Mouse (Mus musculus): ENCODE measurements around the gene Arsg. TPM values are rescaled to one million over a fixed set of nuclear protein-coding genes. Genes with fewer than 3 reads are reported as not detected.

The Arsg gene
- polyA plus RNA-seq, 1 experiment from 2014 or later: 4.1 TPM

DNA sequence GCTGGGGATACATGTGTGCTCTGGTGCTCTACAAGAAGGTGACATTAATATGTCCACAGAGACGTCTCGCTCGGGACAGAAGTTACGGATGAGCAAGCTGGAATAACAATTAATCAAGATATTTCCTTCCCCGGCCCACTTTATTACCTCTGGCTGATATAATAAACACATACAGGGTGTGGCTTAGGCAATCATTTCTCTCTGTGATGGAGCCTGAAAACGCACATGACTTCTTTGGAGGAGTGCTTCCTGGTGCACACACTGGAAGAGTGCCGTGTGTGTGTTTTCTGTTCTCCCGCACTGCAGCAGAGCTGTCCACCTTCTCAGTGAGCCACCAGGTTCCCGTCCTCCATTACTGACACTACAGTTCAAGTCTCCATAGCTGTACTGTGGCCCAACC lies 24.8 kb downstream of the Arsg start:
- ATAC-seq (ENCODE audit: insufficient read depth, low FRiP score): peak; percentile 27; the same call in 1 of the 2 replicates
- H3K27ac ChIP-seq (ENCODE audit: low read length): peak overlapping the region; percentile 20; the same call in 1 of the 2 replicates
- no peaks in the 10 kb centered on the region for H3K9me3 ChIP-seq (replicated peaks; ENCODE audit: control insufficient read depth, low read length)
- 55% methylated on average over 9 of the region's 9 CpGs for WGBS
- H3K4me2 ChIP-seq (ENCODE audit: low read depth, low read length): no peak overlapping the region
- peaks cover 15% of the 10 kb centered on the region for H3K4me1 ChIP-seq (ENCODE audit: control insufficient read depth, insufficient read depth, low read length)
- no peak overlapping the region for H3K4me3 ChIP-seq (replicated peaks; ENCODE audit: low read length)
- H3K36me3 ChIP-seq (ENCODE audit: control insufficient read depth, insufficient read depth, low read length): no peaks in the 10 kb centered on the region
- no peaks in the 10 kb centered on the region for H3K27me3 ChIP-seq (ENCODE audit: control insufficient read depth, insufficient read depth, low read length)
- no peak overlapping the region for H3K9ac ChIP-seq (ENCODE audit: low read length)

DNA sequence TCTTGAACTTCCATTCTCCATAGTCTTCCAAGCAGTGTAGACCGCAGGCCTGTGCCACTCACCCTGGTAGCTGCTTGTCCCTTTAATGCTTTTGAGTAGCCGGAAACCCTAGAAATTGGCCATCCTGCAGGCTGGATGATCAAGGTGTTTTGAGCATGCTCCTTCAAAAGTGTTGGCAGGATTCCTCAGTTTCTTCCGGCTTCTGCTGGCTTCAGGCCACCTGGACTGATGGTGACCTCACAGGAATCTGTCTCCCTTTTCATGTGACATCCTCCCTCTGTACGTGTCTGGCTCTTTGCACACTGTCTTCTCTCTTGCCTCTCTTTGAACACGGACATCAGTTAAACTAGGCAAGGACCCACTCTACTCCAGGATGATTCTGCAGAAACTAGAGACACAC lies 27.0 kb downstream of the Arsg start:
- Histone ChIP-seq H3K4me3 (replicated peaks; ENCODE audit: low read length) (no peak overlapping the region), H3K4me2 (ENCODE audit: low read depth, low read length) (no peak overlapping the region), H3K9me3 (replicated peaks; ENCODE audit: control insufficient read depth, low read length) (no peaks in the 10 kb centered on the region), H3K36me3 (ENCODE audit: control insufficient read depth, insufficient read depth, low read length) (no peaks in the 10 kb centered on the region), H3K27me3 (ENCODE audit: control insufficient read depth, insufficient read depth, low read length) (no peaks in the 10 kb centered on the region), H3K9ac (ENCODE audit: low read length) (no peak overlapping the region), H3K27ac (ENCODE audit: low read length) (no peak overlapping the region), H3K4me1 (ENCODE audit: control insufficient read depth, insufficient read depth, low read length) (peaks cover 14% of the 10 kb centered on the region)
- WGBS: 79% methylated on average over 5 of the region's 5 CpGs
- no peak for ATAC-seq (ENCODE audit: insufficient read depth, low FRiP score)

DNA sequence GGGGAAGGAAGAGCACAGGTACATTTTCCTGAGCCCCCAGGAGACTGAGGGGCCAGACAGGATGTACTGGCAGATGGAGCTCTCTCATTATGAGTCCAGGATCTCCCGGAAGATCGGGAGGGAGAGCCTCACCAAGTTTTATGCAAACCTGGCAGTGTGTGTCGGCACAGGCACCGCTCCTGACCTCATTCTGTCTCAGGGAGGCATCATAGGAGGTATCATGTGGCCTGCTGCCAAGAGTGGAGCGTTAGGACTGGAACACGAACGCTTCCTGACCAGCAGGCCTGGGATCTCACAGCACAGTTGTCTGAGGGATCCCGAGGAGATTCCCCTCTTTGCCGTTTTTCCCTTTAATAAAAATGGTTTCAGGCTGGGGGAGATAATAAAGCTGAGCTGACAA lies 31.8 kb downstream of the Arsg start:
- Histone ChIP-seq H3K4me3 (replicated peaks; ENCODE audit: low read length) (no peak overlapping the region), H3K36me3 (ENCODE audit: control insufficient read depth, insufficient read depth, low read length) (no peaks in the 10 kb centered on the region), H3K27ac (ENCODE audit: low read length) (no peak overlapping the region), H3K4me1 (ENCODE audit: control insufficient read depth, insufficient read depth, low read length) (no peaks in the 10 kb centered on the region), H3K4me2 (ENCODE audit: low read depth, low read length) (no peak overlapping the region), H3K9ac (ENCODE audit: low read length) (no peak overlapping the region), H3K9me3 (replicated peaks; ENCODE audit: control insufficient read depth, low read length) (no peaks in the 10 kb centered on the region), H3K27me3 (ENCODE audit: control insufficient read depth, insufficient read depth, low read length) (no peaks in the 10 kb centered on the region)
- WGBS: 64% methylated on average over 9 of the region's 9 CpGs
- ATAC-seq (ENCODE audit: insufficient read depth, low FRiP score): no peak

DNA sequence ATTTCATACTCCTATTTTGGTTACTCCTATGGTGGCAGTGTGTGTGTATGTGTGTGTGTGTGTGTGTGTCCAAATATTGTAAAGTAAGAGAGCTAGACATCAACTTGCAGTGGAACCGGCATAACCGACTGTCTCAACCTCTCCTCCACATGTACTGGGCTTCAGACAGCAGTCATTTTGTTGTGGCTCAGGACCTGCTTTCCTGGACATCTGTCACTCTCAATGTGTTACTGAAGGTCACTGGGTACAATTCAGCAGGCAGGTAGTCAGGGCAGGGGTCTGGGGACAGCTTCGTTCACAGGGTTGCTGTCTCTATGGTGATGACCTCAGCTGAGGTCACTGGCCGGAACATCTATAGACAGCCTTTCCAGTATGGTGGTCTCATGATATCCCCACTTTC lies 32.6 kb downstream of the Arsg start:
- H3K36me3 ChIP-seq (ENCODE audit: control insufficient read depth, insufficient read depth, low read length): no peaks in the 10 kb centered on the region
- H3K27me3 ChIP-seq (ENCODE audit: control insufficient read depth, insufficient read depth, low read length): no peaks in the 10 kb centered on the region
- no peaks in the 10 kb centered on the region for H3K4me1 ChIP-seq (ENCODE audit: control insufficient read depth, insufficient read depth, low read length)
- H3K27ac ChIP-seq (ENCODE audit: low read length): no peak overlapping the region
- H3K4me2 ChIP-seq (ENCODE audit: low read depth, low read length): no peak overlapping the region
- ATAC-seq (ENCODE audit: insufficient read depth, low FRiP score): no peak
- WGBS: 89% methylated on average over 4 of the region's 4 CpGs
- no peak overlapping the region for H3K4me3 ChIP-seq (replicated peaks; ENCODE audit: low read length)
- H3K9ac ChIP-seq (ENCODE audit: low read length): no peak overlapping the region
- H3K9me3 ChIP-seq (replicated peaks; ENCODE audit: control insufficient read depth, low read length): no peaks in the 10 kb centered on the region

DNA sequence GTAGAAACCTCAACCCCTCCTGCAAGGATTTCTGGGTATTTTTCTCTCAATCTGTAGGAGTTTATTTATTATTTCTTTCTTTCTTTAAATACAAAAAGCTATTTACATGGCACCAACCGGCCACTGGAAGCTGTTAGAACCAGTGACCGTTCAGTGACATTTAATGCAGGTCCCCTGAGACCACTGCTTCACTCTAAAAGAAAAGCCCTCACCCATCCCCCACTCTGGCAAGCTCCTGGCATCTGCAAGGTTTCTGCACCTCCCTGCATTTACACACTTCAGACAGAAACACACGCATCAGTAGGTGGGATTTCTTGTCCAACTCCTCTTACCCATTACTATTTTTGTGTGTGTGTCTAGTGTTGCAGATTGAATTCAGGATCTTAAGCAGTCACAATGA lies 33.9 kb downstream of the Arsg start:
- Histone ChIP-seq H3K9ac (ENCODE audit: low read length) (no peak overlapping the region), H3K36me3 (ENCODE audit: control insufficient read depth, insufficient read depth, low read length) (no peaks in the 10 kb centered on the region), H3K27ac (ENCODE audit: low read length) (no peak overlapping the region), H3K4me3 (replicated peaks; ENCODE audit: low read length) (no peak overlapping the region), H3K4me1 (ENCODE audit: control insufficient read depth, insufficient read depth, low read length) (no peaks in the 10 kb centered on the region), H3K9me3 (replicated peaks; ENCODE audit: control insufficient read depth, low read length) (no peaks in the 10 kb centered on the region), H3K4me2 (ENCODE audit: low read depth, low read length) (no peak overlapping the region), H3K27me3 (ENCODE audit: control insufficient read depth, insufficient read depth, low read length) (no peaks in the 10 kb centered on the region)
- 60% methylated on average over 3 of the region's 3 CpGs for WGBS
- ATAC-seq (ENCODE audit: insufficient read depth, low FRiP score): no peak

DNA sequence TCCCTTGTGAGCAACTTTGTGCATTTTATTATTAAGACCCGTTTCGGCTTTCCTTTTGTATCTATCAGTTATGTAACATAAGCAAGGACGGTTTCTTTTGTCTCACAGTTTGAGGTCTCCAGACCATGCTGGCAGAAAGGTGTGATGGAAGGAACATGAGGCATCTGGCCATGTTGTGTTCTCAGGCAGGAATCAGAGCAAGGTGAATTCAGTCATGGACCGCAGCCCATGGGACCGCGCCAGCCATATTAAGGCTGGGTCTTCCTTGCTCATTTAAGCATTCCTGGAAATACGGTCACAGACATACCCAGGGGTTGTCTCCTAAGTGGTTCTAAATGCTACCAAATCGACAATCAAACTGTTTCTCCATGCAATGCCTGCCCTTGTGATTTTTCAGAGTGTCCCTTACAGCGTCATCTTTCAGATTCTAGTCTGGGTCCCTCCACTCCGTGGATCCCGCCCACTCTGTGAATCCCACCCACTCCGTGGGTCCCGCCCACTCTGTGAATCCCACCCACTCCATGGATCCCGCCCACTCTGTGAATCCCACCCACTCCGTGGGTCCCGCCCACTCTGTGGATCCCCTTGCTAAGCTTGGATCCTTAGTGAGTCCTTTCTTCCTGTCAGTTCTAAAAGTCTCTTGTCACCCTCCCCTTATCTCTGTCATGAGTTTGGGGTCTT lies 40.0 kb downstream of the Arsg start:
- 86% methylated on average over 16 of the region's 16 CpGs for WGBS
- Histone ChIP-seq H3K27ac (ENCODE audit: low read length) (no peak overlapping the region), H3K4me1 (ENCODE audit: control insufficient read depth, insufficient read depth, low read length) (no peaks in the 10 kb centered on the region), H3K9ac (ENCODE audit: low read length) (no peak overlapping the region), H3K4me3 (replicated peaks; ENCODE audit: low read length) (no peak overlapping the region), H3K4me2 (ENCODE audit: low read depth, low read length) (no peak overlapping the region), H3K9me3 (replicated peaks; ENCODE audit: control insufficient read depth, low read length) (no peaks in the 10 kb centered on the region), H3K36me3 (ENCODE audit: control insufficient read depth, insufficient read depth, low read length) (no peaks in the 10 kb centered on the region), H3K27me3 (ENCODE audit: control insufficient read depth, insufficient read depth, low read length) (no peaks in the 10 kb centered on the region)
- ATAC-seq (ENCODE audit: insufficient read depth, low FRiP score): peak; percentile 25; the same call in 1 of the 2 replicates

DNA sequence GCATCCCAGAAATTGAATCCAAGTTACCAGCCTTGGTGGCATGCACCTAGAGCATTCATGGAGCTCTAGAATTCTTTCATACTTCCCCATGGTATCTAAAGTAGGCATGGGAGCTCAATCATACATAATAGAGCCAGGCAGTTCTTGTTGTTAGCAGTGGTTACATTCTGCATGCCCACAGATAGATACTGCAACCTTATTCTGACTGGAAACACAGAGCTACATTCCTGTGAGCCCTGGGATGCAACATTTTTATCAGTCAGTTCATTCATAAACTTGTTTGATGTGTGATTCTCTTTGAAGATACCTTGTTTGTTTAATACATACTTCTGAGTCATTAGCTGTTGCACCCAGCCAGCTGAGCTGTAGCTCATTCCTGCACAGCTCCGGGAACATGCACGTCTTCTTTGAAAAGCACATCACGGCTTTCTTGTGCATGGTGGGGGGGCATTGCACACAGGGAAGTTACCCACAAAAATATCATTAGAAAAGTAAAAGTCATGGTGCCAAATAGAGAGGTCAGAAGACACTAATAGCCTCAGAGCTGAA lies 41.0 kb downstream of the Arsg start:
- 32% methylated on average over 3 of the region's 3 CpGs for WGBS
- H3K4me2 ChIP-seq (ENCODE audit: low read depth, low read length): no peak overlapping the region
- no peak overlapping the region for H3K9ac ChIP-seq (ENCODE audit: low read length)
- H3K27me3 ChIP-seq (ENCODE audit: control insufficient read depth, insufficient read depth, low read length): no peaks in the 10 kb centered on the region
- 0 out of 2 replicates have a peak, but pooled peaks have one; percentile 21 for ATAC-seq (ENCODE audit: insufficient read depth, low FRiP score)
- H3K9me3 ChIP-seq (replicated peaks; ENCODE audit: control insufficient read depth, low read length): no peaks in the 10 kb centered on the region
- no peaks in the 10 kb centered on the region for H3K36me3 ChIP-seq (ENCODE audit: control insufficient read depth, insufficient read depth, low read length)
- no peaks in the 10 kb centered on the region for H3K4me1 ChIP-seq (ENCODE audit: control insufficient read depth, insufficient read depth, low read length)
- no peak overlapping the region for H3K4me3 ChIP-seq (replicated peaks; ENCODE audit: low read length)
- no peak overlapping the region for H3K27ac ChIP-seq (ENCODE audit: low read length)

DNA sequence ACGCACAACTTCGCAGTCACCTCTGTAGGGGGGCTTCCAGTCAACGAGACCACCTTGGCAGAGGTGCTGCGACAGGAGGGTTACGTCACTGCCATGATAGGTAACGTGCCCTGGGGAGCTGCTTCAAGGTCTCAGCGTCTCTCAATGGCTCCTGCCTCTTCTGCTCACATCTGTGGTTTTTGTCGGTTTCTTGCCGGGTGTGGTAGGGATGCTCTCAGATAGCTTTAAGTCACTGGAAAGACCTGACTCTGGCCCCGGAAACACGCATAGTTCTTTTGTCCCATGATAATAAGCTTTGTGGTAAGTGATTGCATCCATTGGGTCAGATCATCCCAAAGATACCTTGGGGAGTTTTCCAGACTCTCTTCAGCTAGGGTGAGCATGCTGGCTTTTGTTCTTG lies 44.2 kb downstream of the Arsg start:
- no peaks in the 10 kb centered on the region for H3K36me3 ChIP-seq (ENCODE audit: control insufficient read depth, insufficient read depth, low read length)
- H3K27me3 ChIP-seq (ENCODE audit: control insufficient read depth, insufficient read depth, low read length): no peaks in the 10 kb centered on the region
- H3K27ac ChIP-seq (ENCODE audit: low read length): no peak overlapping the region
- no peak overlapping the region for H3K9ac ChIP-seq (ENCODE audit: low read length)
- no peak overlapping the region for H3K4me3 ChIP-seq (replicated peaks; ENCODE audit: low read length)
- no peaks in the 10 kb centered on the region for H3K9me3 ChIP-seq (replicated peaks; ENCODE audit: control insufficient read depth, low read length)
- no peaks in the 10 kb centered on the region for H3K4me1 ChIP-seq (ENCODE audit: control insufficient read depth, insufficient read depth, low read length)
- WGBS: 85% methylated on average over 11 of the region's 11 CpGs
- ATAC-seq (ENCODE audit: insufficient read depth, low FRiP score): no peak
- H3K4me2 ChIP-seq (ENCODE audit: low read depth, low read length): no peak overlapping the region

DNA sequence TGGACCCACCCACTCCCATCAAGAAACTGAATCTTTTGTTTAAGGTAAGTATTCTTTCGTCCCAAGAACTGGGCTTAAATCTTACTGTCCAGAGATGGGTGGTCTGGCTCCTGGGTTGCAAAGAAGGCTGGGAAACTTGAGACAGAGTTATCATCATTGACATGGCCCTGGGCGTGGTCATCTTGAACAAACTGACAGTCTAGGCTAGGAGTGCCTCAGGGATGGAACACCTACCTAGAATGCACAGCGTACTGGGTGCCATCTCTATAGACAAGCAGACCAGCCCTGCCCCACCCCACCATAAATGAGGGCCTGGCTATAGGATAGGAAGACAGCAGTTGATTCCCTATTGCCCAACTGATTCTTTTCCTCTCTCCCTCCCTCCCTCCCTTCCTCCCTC lies 44.6 kb downstream of the Arsg start:
- 80% methylated on average over 3 of the region's 3 CpGs for WGBS
- Histone ChIP-seq H3K27ac (ENCODE audit: low read length) (no peak overlapping the region), H3K27me3 (ENCODE audit: control insufficient read depth, insufficient read depth, low read length) (no peaks in the 10 kb centered on the region), H3K4me3 (replicated peaks; ENCODE audit: low read length) (no peak overlapping the region), H3K9ac (ENCODE audit: low read length) (no peak overlapping the region), H3K4me1 (ENCODE audit: control insufficient read depth, insufficient read depth, low read length) (no peaks in the 10 kb centered on the region), H3K4me2 (ENCODE audit: low read depth, low read length) (no peak overlapping the region), H3K9me3 (replicated peaks; ENCODE audit: control insufficient read depth, low read length) (no peaks in the 10 kb centered on the region), H3K36me3 (ENCODE audit: control insufficient read depth, insufficient read depth, low read length) (no peaks in the 10 kb centered on the region)
- ATAC-seq (ENCODE audit: insufficient read depth, low FRiP score): no peak
